Mouse (Mus musculus): ENCODE data around the gene Aqp3. TPM values are rescaled to one million over a fixed set of nuclear protein-coding genes. Genes with fewer than 3 reads are reported as not detected.

The Aqp3 gene
- polyA plus RNA-seq, 1 experiment: not detected

DNA sequence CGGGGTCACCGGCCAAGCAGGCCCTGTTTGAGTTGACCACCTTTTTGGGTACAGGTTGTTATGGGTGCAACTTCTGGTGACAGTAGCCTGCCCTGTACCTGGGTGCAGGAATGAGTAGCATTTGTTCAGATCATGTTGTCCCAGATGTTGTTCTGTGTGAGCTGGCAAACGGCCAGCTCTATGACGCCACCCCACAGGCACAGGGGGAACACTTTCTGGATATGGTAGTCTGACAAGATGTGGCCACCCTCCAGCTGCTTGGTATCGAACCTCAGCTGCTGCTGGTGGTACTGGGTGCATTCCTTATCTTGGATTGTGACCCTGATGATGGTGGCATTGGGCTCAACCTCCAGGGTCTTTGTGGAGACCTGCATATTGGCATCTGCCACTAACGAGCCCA lies 34.5 kb upstream of the Aqp3 start:
- no peak for TF ChIP-seq CTCF (IDR thresholded peaks at IDR 0.05; ENCODE audit: borderline replicate concordance, insufficient read depth, low read length)
- no peak overlapping the region for H3K4me3 ChIP-seq (ENCODE audit: insufficient read depth, low read length)
- H3K4me1 ChIP-seq (ENCODE audit: control insufficient read depth, insufficient read depth, low read length): peaks cover 2% of the 10 kb centered on the region; the same call in 1 of the 2 replicates
- no peak overlapping the region for H3K27ac ChIP-seq (ENCODE audit: insufficient read depth, low read length)

DNA sequence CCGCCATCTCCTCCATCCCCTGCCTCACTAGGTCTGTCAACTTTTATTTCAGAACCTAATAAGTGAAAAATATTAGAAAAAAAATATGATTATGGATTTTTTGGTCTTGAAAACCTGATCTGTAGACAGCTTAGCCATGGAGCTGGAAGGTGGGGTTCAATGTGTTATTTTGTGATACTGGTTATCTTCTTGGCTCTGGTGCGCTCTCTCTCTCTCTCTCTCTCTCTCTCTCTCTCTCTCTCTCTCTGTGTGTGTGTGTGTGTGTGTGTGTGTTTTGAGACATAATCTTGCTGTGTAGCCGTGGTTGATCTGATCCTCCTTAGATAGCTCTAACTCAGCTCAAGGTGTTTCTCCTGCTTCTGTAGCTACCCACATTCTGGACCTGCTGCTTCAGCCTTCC lies 31.9 kb upstream of the Aqp3 start:
- no peak for TF ChIP-seq POLR2A (IDR thresholded peaks at IDR 0.05; ENCODE audit: low read depth, low read length)
- no peak for TF ChIP-seq CTCF (IDR thresholded peaks at IDR 0.05; ENCODE audit: borderline replicate concordance, insufficient read depth, low read length)
- H3K4me1 ChIP-seq (ENCODE audit: control insufficient read depth, insufficient read depth, low read length): peaks cover 2% of the 10 kb centered on the region; the same call in 1 of the 2 replicates
- H3K4me3 ChIP-seq (ENCODE audit: insufficient read depth, low read length): no peak overlapping the region
- no peak overlapping the region for H3K27ac ChIP-seq (ENCODE audit: insufficient read depth, low read length)

DNA sequence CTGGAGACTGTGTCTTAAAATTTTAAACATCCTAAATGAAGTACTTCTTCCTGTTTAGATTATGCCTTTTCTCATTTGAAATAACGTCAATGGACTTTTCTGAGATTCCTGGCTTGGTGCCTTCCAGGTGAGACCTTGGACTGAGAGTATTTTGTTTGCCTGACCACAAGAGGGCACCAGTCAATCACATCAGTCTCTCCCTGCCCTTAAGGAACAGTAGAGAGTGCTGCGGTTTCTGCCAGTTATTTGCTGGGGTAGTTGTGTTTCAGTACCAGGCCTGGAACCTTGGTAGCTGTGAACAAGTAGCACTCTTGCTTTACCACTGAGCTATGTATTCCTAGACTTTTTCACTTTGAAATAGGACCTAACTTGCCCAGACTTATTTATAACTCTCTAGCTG lies 31.4 kb upstream of the Aqp3 start:
- Histone ChIP-seq H3K4me1 (ENCODE audit: control insufficient read depth, insufficient read depth, low read length) (peaks cover 2% of the 10 kb centered on the region; the same call in 1 of the 2 replicates), H3K4me3 (ENCODE audit: insufficient read depth, low read length) (no peak overlapping the region), H3K27ac (ENCODE audit: insufficient read depth, low read length) (no peak overlapping the region)
- TF ChIP-seq CTCF (IDR thresholded peaks at IDR 0.05; ENCODE audit: borderline replicate concordance, insufficient read depth, low read length) (peak; percentile 61; the same call in 1 of the 2 replicates), POLR2A (IDR thresholded peaks at IDR 0.05; ENCODE audit: low read depth, low read length) (no peak)

- peaks cover 6% of the 10 kb centered on the region for H3K4me1 ChIP-seq (ENCODE audit: control insufficient read depth, insufficient read depth, low read length)
- TF ChIP-seq POLR2A (IDR thresholded peaks at IDR 0.05; ENCODE audit: low read depth, low read length): peak; percentile 37
- TF ChIP-seq CTCF (IDR thresholded peaks at IDR 0.05; ENCODE audit: borderline replicate concordance, insufficient read depth, low read length): no peak
- no peak within 1 kb of the TSS for H3K27ac ChIP-seq (ENCODE audit: insufficient read depth, low read length)
These were observed 26.4 kb upstream of the Aqp3 start, which contains the start of gene Nol6 for GRCm38 (mm10) chr4:41124180-41124951. Gene Nol6, minus strand, starts transcription at chr4:41124455.

DNA sequence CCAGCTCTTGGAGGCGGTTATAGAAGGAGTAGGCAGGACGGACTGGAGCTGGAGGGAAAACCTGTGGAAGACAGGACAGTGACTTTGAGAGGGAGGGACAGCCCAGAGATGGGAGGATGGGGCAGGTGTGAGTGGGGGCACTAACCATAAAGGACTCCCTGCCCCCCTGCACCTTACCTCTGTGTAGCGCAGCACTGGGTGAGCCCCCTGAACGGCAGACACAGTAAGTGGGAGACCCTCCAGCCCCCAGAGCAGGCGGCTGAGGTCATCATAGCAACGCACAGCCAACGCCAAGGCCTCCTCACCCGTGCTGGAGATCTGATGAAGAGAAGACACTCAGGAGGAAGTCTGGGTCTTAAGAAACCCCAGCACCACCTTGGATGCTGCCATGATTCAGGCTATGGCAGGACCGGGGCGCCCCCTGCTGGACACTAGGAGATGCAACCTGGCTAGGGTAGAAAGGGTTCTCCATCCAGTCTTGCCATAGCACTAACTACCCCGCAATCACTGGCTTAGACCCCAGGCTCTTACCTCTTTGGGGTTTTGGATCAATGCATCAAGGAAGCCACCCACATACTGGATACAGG lies 20.8 kb upstream of the Aqp3 start:
- Histone ChIP-seq H3K27ac (ENCODE audit: insufficient read depth, low read length) (no peak overlapping the region), H3K4me1 (ENCODE audit: control insufficient read depth, insufficient read depth, low read length) (peaks cover 6% of the 10 kb centered on the region), H3K4me3 (ENCODE audit: insufficient read depth, low read length) (no peak overlapping the region)
- TF ChIP-seq POLR2A (IDR thresholded peaks at IDR 0.05; ENCODE audit: low read depth, low read length) (no peak), CTCF (IDR thresholded peaks at IDR 0.05; ENCODE audit: borderline replicate concordance, insufficient read depth, low read length) (peak; percentile 76)

More at GRCm38 (mm10) chr4:41124180-41124951, 26.4 kb upstream of the Aqp3 start, which contains the start of gene Nol6:
- peak within 1 kb of the TSS; percentile 76 for H3K4me3 ChIP-seq (ENCODE audit: insufficient read depth, low read length)

DNA sequence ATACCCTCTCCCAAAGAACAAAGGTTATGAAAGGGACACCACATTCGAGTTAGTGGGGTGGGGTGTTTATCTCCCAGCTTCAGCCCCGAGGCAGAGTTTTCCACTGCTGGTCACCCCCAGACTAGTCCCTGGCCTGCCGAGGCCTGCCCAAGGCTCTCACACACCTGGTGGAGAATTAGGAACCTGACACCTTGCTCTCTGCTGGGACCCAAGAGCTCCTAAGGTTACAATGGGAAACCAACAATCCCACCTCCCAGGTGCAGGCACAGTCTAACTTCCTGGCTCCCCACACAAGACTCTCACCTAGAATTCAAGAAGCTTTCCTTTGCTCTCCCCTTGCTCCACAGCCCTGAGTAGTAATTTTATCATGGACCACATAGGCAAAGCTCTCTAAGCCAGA lies 18.8 kb upstream of the Aqp3 start:
- Histone ChIP-seq H3K4me1 (ENCODE audit: control insufficient read depth, insufficient read depth, low read length) (no peaks in the 10 kb centered on the region), H3K4me3 (ENCODE audit: insufficient read depth, low read length) (no peak overlapping the region), H3K27ac (ENCODE audit: insufficient read depth, low read length) (no peak overlapping the region)
- no peak for TF ChIP-seq CTCF (IDR thresholded peaks at IDR 0.05; ENCODE audit: borderline replicate concordance, insufficient read depth, low read length)

GRCm38 (mm10) chr4:41115793-41116192 lies 17.8 kb upstream of the Aqp3 start:
- TF ChIP-seq CTCF (IDR thresholded peaks at IDR 0.05; ENCODE audit: borderline replicate concordance, insufficient read depth, low read length) (no peak), POLR2A (IDR thresholded peaks at IDR 0.05; ENCODE audit: low read depth, low read length) (no peak)
- Histone ChIP-seq H3K27ac (ENCODE audit: insufficient read depth, low read length) (no peak overlapping the region), H3K4me3 (ENCODE audit: insufficient read depth, low read length) (no peak overlapping the region), H3K4me1 (ENCODE audit: control insufficient read depth, insufficient read depth, low read length) (no peaks in the 10 kb centered on the region)

GRCm38 (mm10) chr4:41115074-41115473 lies 17.1 kb upstream of the Aqp3 start:
- no peak for TF ChIP-seq POLR2A (IDR thresholded peaks at IDR 0.05; ENCODE audit: low read depth, low read length)
- no peak for TF ChIP-seq CTCF (IDR thresholded peaks at IDR 0.05; ENCODE audit: borderline replicate concordance, insufficient read depth, low read length)
- Histone ChIP-seq H3K27ac (ENCODE audit: insufficient read depth, low read length) (no peak overlapping the region), H3K4me3 (ENCODE audit: insufficient read depth, low read length) (no peak overlapping the region), H3K4me1 (ENCODE audit: control insufficient read depth, insufficient read depth, low read length) (no peaks in the 10 kb centered on the region)

DNA sequence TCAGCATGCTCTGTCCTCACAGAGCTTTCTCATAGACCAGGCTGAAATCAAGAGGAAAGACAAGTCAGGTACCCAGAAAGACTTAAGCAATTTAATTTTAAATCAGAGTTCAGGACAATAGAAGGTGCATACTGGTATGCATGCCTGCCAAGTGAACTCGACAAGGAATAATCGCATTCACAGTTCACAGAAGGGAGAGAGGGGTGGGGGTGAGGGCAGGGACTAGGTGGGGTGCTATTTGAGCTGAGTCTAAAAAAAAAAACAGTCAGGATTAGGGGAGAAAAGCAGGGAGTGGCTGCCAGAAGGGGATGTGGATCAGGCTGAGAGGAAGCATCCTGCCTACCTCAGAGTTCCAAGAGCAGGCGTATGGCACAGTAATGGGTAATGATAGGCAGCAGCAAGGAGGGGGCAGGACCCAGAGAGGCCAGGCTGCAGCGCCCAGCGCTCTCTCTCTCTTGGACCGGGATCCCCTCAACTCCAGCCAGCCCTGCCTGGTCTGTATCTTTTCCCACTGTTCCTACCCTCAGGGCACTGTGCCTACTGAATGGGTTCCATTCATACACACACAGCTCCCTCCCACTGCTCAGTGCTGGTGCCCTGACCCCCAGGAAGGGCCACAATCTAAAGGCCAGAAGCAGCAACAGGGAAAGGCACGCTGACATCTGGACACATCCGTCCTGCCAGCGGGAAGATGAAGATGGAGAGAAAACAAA lies 16.5 kb upstream of the Aqp3 start:
- Histone ChIP-seq H3K4me3 (ENCODE audit: insufficient read depth, low read length) (no peak overlapping the region), H3K27ac (ENCODE audit: insufficient read depth, low read length) (no peak overlapping the region), H3K4me1 (ENCODE audit: control insufficient read depth, insufficient read depth, low read length) (no peaks in the 10 kb centered on the region)
- TF ChIP-seq CTCF (IDR thresholded peaks at IDR 0.05; ENCODE audit: borderline replicate concordance, insufficient read depth, low read length) (no peak), POLR2A (IDR thresholded peaks at IDR 0.05; ENCODE audit: low read depth, low read length) (no peak)
